Mouse (Mus musculus): ENCODE results near the gene Gipr. TPM values are rescaled to one million over a fixed set of nuclear protein-coding genes. Genes with fewer than 3 reads are reported as not detected.
"Not testable (repeated sequence)": the region's sequence is repeated elsewhere in the genome, so short reads cannot be mapped to it uniquely, and the experiment has no call there.

The Gipr gene
- polyA plus RNA-seq, 1 experiment from 2014 or later, result 0.25 TPM

DNA sequence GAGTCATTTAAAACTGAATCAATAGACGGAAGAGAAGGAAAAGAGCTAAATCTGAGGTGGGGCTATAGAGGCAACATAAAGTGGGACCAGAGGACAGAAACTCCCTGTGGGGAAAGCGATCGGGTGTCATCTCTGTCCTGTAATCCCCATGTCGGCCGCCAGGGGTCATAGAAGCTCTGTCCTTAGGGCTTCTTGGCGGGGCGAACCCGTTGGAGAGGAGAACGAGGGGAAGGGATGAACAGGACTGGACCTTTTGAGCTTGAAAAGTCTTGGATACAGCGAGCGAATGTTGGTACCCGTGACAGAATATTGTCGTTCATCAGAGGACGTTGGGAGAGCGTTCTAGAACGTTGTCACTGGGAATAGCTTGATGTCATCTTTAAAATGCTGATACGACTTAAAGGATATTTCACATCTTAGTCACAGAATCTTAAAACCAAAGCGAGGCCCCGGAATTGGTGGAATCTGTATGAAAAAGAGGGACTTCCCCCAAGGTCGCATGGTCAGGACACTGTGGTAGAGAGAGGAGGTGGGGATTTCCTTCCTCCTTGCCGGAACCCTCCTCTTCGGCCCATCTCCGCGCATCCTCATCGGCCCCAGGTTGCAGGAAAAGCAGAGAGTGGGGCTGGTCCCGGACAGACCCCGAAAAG is 12.6 kb upstream of the Gipr start:
- DNase-seq (ENCODE audit: low spot score), result peak; percentile 66

- DNase-seq (ENCODE audit: low spot score), result no peak
These were observed 12.1 kb upstream of the Gipr start for GRCm38 (mm10) chr7:19178035-19178434.

DNA sequence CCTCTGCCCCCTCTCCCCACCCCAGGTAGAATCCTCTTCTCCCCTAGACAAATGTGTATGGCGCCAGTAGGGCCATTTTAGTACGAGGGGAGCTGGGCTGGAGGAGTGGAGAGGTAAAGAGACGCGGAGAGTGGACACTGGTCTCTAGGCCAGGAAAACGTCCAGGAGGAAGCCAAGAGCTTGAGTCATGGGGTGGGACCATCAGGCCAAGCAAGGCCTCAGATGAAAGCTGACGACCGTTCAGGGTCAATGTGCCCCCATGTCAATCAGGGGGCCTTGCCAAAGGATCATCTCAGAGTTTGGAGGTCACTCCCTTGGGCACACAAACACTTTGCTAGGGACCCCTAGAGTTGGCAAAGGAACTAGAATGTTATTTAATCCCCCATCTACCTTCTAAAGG is 11.3 kb upstream of the Gipr start:
- no peak for DNase-seq (ENCODE audit: low spot score)

- DNase-seq (ENCODE audit: low spot score), result no peak
These were observed 10.6 kb upstream of the Gipr start for GRCm38 (mm10) chr7:19176516-19176947.

DNA sequence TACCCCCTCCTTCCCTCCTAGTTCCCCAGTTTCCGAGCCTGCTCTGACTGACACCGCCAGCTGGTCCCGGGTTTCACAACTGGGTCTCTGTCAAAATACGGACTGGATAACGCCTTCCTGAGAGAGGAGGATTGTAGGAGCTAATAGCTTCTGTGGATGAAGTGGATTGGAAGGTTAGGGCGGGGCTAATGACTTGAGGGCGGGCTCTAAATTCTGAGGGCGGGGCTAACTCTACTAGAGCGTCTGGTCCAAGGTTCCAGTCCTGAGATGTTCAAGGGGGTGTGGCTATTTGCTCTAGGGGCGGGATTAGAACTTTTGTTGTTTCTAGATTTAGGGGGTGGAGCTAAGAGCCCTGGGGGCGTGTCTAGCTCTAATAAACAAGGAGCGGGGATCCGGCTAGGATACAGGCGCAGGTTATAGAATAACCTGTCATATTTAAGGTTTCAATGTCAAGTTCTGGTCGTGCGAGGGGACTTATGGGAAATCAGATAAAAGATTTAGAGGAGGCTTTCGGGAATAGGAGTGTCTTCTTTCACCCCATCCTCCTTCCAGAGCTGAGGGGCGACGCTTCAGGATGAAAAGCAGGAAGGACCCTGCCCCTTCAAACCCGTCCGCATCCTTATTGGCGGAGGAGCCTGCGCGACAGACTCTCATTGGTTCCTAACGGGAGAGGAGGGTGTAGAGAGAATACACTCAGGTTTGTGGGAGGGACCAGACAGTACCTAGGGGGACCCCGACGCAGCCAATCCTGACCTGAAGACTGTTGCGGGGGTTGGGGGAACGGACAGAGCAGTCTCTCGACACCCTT is 10.0 kb upstream of the Gipr start, which contains the start of gene Eml2:
Gene Eml2 (plus strand): TSS at position 714 of the 808 bp plus-strand sequence.
- DNase-seq (ENCODE audit: low spot score), result no peak

DNA sequence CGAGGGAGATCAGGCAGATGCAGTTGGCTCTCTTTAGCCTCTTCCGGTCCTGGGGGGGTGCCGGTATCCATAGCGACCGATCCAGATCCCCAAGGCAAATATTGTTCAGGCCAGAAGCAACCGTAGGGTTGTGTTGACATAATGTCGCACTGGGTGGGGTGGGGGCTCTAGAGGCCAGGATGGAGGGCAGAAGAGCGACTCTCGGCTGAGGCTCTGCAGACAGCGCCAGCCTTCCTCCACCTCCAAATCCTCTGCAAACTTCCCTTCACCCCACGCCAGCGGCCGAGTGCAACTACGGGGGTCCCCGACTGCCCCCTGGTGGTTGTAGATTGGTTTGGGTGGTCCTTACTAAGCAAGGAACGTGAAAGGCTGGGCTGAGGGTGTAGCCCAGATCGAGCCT is 6.9 kb upstream of the Gipr start:
- peak; percentile 86 for DNase-seq (ENCODE audit: low spot score)

DNA sequence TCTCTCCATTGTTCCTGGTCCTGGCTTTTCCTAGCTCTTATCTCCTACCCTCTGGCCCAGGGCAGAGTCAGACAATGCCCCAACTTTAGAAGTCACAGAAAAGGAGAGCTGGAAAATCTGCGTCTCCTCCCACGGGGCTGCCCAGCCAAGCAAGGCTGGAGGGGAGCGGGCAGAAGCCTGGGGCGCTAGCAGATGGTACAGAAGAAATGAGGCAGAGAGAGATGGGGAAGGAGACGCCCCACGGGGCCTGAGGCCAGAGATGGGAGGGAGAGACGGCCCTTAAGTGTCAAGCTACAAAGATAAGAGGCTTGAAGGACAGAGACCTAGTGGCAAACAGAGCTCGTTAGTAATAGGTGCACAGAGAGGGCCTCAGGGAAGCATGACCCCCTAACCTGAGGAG is 5.9 kb upstream of the Gipr start:
- no peak for DNase-seq (ENCODE audit: low spot score)

DNA sequence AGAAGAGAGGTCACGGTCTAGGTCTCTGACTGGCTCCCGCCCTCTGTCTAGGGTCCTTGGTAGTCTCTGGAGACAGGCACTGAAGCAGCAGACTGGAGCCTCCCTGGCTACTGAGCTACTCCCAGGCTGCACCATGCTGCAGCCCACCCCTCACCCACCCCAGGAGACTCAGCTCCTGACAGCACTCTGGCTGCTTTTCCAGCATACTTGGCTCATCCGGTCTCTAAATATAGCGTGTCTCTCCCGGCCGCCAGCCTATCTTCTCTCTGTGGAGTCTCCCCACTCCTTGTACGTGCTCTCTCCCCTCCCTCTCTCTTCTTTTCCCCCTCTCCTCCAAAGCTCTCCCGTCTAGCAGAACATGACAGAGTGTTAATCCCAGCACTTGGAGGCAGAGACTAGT is 4.2 kb upstream of the Gipr start:
- DNase-seq (ENCODE audit: low spot score), result no peak

- DNase-seq (ENCODE audit: low spot score), result no peak
These were observed 3.6 kb upstream of the Gipr start for GRCm38 (mm10) chr7:19169506-19169905.

DNA sequence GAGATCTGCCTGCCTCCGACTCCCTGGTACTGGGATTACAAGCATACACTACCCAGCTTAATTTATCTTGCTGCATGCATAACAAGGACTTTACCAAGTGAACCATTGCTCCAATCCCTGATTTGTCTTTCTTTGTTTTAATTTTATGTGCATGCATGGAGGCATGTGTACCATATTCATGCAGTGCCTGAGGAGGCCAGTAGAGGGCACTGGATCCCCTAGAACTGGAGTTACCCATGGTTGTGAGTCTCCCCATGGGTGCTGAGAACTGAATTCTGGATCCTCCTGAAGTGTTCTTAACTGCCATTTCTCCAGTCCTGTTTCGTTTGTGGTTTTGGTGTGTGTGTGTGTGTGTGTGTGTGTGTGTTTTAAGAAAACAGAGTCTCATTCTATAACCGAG is 1.1 kb upstream of the Gipr start:
- DNase-seq (ENCODE audit: low spot score), result no peak

GRCm38 (mm10) chr7:19164978-19165377 is 949 bp downstream of the Gipr start:
- DNase-seq (ENCODE audit: low spot score), result peak; percentile 38

GRCm38 (mm10) chr7:19164189-19164588 is 1.7 kb downstream of the Gipr start:
- no peak for DNase-seq (ENCODE audit: low spot score)

GRCm38 (mm10) chr7:19163752-19164151 is 2.2 kb downstream of the Gipr start:
- DNase-seq (ENCODE audit: low spot score), result no peak

DNA sequence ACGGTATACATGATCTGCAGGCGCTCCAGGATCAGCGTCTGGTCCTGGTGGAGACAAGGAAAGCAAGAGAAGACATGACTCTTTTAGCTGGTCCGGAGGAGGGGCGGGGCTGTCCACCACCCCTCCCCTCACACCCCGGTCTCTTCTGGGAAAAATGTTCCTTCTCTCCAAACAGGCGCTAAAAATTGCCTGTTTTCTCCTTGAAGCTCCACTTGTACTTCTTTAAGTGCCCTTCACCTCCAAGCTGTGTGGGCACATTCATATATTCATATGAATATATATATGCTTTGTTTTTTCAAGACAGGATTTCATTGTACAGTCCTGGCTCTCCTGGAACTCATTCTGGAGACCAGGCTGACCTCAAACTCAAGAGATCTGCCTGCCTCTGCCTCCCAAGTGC is 3.0 kb downstream of the Gipr start:
- DNase-seq (ENCODE audit: low spot score), result no peak

- DNase-seq (ENCODE audit: low spot score), result peak; percentile 48
These were observed 5.8 kb downstream of the Gipr start for GRCm38 (mm10) chr7:19160115-19160514.

DNA sequence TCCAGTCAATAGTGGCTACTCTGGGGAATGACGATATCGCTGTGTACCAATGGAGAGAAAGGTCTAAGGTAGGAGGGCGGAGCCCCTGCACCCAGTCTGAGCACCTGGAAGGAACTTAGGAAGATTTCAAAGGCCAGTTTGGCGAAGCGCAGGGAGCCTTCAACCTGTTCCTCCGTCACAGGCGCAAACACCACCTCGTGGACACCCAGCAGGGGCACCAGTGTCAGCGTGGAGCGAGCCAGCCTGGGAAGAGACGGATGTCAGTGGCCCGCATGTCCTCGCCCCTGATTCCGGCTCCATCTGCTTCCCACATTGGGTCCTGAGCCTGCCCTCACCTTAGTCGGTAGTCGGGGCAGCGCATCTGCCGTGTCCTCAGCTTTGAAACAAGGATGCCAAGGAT is 6.5 kb downstream of the Gipr start:
- DNase-seq (ENCODE audit: low spot score), result no peak

DNA sequence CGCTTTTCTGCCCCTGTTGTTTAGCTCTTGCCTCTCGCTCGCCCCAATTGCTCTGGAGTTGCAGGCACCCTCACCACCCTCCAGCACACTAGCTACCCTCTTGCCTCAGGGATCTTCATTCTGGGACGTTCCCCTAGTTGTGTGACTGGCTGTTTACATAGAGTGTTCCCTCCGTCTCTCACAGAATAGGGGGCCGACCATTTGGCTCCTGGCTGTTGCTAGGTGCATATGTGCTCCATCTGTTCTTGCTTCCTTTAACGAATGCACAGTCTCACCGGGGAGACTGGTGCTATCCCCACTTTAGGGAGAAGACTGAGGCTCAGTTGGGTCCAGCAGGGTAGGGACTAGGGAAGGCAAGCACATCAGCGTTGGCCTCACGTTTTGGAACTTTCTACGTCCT is 7.3 kb downstream of the Gipr start:
- no peak for DNase-seq (ENCODE audit: low spot score)

GRCm38 (mm10) chr7:19157160-19157800 is 8.6 kb downstream of the Gipr start:
- peak; percentile 93 for DNase-seq (ENCODE audit: low spot score)

DNA sequence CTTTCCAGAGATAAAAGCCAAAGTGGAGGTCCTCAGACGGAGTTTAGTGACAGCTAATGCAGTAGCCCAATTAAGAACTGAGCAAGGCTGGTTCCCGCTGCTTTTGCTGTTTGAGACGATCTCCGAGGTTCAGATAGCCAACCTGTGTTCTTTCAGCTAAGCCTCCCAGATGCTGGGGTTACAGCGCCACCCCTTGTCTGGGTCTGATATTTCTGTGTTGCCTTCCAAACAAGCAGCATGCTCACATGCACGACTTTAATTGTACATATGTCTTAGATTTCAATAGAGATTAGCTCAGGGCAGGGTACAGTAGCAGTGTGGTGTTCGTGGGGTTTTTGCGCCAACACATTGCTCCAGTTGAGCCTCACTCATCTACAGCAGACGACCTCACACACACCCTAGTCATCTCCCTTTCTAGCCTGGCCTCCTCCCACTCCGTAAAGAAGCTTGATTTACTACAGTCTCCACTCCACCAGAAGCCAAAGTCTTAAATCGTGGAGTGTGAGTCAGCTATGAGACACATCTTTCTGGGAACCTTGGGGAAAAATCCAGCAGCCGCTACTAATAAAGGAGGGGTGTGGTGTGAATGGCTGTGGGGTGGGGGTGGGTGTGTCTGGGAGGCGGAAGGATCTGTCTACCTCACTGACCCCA is 10.0 kb downstream of the Gipr start:
- peak; percentile 15 for DNase-seq (ENCODE audit: low spot score)

GRCm38 (mm10) chr7:19154796-19155195 is 11.1 kb downstream of the Gipr start:
- DNase-seq (ENCODE audit: low spot score), result no peak

GRCm38 (mm10) chr7:19151121-19151520 is 14.8 kb downstream of the Gipr start:
- DNase-seq (ENCODE audit: low spot score), result not testable (repeated sequence)

- DNase-seq (ENCODE audit: low spot score), result peak; percentile 97
These were observed 16.3 kb downstream of the Gipr start, which contains the start of gene Snrpd2 for GRCm38 (mm10) chr7:19149626-19150025. Gene Snrpd2 (plus strand): TSS chr7:19149722.
